Mouse (Mus musculus) midbrain, embryonic 10.5 days (tissue): ENCODE data around the gene Acss2. TPM values are rescaled to one million over a fixed set of nuclear protein-coding genes. Genes with fewer than 3 reads are reported as not detected.
"Not testable (repeated sequence)": the region's sequence is repeated elsewhere in the genome, so short reads cannot be mapped to it uniquely, and the experiment has no call there.

Experiments used
- DNase-seq: peaks from one replicate; pipeline ENCODE4 v3.0.0-alpha.2; 2017; ENCODE audit warnings: low spot score
- H3K27ac ChIP-seq: fragments of 300-500 bp; sonication (generic); replicated peaks from 2 replicates; pipeline ENCODE4 v1.5.1; 2016; ENCODE audit warnings: mild to moderate bottlenecking
- H3K27me3 ChIP-seq: fragments of 300-500 bp; sonication (generic); 2 replicates; pipeline ENCODE4 v1.6.1; 2016; ENCODE audit warnings: low read depth, mild to moderate bottlenecking; ENCODE audit not compliant: poor library complexity, severe bottlenecking
- H3K36me3 ChIP-seq: fragments of 300-500 bp; sonication (generic); 2 replicates; pipeline ENCODE4 v1.6.1; 2016; ENCODE audit warnings: mild to moderate bottlenecking, moderate library complexity
- H3K4me1 ChIP-seq: fragments of 300-500 bp; sonication (generic); 2 replicates; pipeline ENCODE4 v1.6.1; 2016
- H3K4me3 ChIP-seq: fragments of 300-500 bp; sonication (generic); 2 replicates; pipeline ENCODE4 v1.5.1; 2016; ENCODE audit warnings: mild to moderate bottlenecking, moderate library complexity
- H3K9me3 ChIP-seq: fragments of 300-500 bp; sonication (generic); replicated peaks from 2 replicates; pipeline ENCODE4 v1.6.1; 2016; ENCODE audit warnings: mild to moderate bottlenecking
- WGBS: fragments of 180-500 bp; shearing (Covaris S2); methylation state at CpG from one replicate; pipeline ENCODE4 v1.1.7; 2016; 5-methylcytosine and 5-hydroxymethylcytosine counted together
- polyA plus RNA-seq: library from polyadenylated mRNA; unstranded; fragments of >200 nt; fragmentation: Nextera tagmentation; extraction: Ambion mirVana; gene quantifications from 2 replicates; pipeline ENCODE4 v1.2.1, GENCODE M21; 2016

The Acss2 gene
- polyA plus RNA-seq, 1 experiment from 2014 or later: 15.9 TPM

DNA sequence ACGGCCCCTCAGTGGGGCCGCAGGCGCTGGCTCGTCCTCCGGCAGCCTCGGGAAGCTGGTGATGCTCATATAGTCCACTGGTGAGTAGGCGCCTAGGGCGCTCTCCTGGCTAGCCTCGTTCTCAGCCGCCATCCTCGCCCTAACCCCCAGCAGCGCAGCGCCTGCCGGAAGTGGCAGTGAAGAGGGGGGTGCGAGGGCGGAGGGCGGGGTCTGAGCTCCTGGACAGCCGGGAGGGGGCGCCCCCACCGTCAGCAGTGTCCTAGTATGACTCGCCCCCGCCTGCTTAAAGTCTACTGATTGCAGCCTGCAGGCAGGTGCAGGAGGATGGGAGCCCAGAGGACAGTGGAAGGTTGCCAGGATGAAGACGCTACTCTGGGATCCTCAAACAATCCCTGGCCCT, 3.1 kb upstream of the Acss2 start:
- Histone ChIP-seq H3K27ac (peak overlapping the region; percentile 79), H3K27me3 (peaks cover 34% of the 10 kb centered on the region), H3K4me3 (peak overlapping the region; percentile 64), H3K9me3 (no peaks in the 10 kb centered on the region), H3K4me1 (peaks cover 36% of the 10 kb centered on the region), H3K36me3 (no peaks in the 10 kb centered on the region)
- DNase-seq: peak; percentile 73
- 2% methylated on average over 23 of the region's 23 CpGs for WGBS

DNA sequence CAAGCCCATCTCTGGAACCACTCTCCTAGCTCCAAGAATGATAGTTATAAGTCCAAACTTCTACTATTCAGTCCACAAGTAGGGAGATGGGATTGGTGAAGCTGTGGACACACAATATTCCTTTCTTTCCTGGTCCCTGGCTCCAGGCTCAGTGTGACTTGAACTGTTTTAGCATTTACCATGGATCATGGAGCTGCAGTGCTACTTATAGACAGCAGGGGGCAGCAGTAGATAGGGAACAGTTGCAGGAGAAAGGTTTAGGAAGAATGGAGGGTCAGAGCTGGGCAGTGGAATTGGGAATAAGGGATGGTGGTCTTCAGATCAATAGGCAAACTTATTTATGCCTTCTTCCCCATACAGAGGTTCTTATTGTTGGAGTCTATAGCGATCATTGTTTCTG, 1.8 kb upstream of the Acss2 start:
- H3K9me3 ChIP-seq: no peaks in the 10 kb centered on the region
- H3K27ac ChIP-seq: no peak overlapping the region
- peaks cover 36% of the 10 kb centered on the region for H3K4me1 ChIP-seq
- no peak overlapping the region for H3K4me3 ChIP-seq
- peak; percentile 73 for DNase-seq
- H3K36me3 ChIP-seq: no peaks in the 10 kb centered on the region
- H3K27me3 ChIP-seq: peaks cover 34% of the 10 kb centered on the region
- WGBS: 3% methylated on average over 1 of the region's 1 CpGs

DNA sequence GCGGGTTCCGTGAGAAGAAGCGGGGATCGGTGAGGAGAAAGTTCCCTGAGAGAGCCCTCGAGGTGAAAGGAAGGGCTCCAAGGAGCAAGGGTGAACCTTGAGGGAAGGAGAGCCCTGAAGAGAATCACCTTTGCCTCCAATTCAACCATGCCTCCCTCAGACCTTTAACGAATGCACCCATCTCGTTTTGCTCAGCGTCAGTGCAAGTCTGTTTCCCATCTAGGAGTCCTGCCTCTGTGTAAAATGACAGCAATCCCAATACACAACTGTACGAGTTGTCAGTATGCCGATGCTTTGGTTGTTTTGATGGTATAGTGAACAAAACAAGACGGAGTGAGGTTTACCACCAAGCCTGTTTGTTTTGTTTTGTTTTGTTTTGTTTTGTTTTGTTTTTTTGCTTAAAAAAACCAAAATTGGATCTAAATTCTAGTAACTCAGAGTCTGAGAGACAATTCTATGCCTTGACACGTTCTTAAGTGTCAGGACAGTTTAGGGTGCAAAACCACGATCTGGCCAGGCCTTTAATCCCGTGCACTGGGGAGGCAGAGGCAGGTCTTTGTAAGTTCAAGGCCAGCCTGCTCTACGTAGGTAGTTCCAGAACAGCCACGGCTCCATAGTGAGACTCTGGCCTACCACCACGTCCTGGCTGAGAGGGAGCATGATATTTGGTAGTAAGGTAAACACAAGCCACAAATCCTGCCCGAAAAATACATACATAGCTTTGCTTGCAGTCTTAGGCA, 953 bp downstream of the Acss2 start:
- H3K36me3 ChIP-seq: no peaks in the 10 kb centered on the region
- 27% methylated on average over 18 of the region's 18 CpGs for WGBS
- H3K27me3 ChIP-seq: peaks cover 29% of the 10 kb centered on the region
- no peaks in the 10 kb centered on the region for H3K9me3 ChIP-seq
- H3K4me3 ChIP-seq: peak overlapping the region; percentile 81
- H3K27ac ChIP-seq: peak overlapping the region; percentile 87
- H3K4me1 ChIP-seq: peaks cover 29% of the 10 kb centered on the region
- no peak for DNase-seq

DNA sequence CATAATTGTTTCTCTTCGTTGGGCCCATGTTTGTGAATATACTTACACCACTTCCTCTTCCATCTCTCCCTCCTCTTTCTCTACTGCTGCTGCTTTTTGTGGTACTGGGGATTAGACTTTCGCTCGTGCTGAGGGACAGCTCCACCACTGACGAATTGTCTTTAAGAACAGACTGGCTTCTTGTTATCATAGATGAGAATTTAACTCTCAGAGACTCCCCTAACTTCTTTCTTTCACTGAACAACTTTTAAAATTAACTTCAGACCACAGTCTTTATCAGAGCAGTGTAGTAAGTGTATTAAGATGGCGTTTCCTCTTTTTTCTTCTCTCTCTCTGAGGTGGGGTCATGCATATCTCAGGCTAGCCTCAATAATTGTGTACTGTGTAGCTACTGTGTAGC, 6.0 kb downstream of the Acss2 start:
- Histone ChIP-seq H3K4me1 (peaks cover 4% of the 10 kb centered on the region), H3K36me3 (no peaks in the 10 kb centered on the region), H3K27ac (no peak overlapping the region), H3K9me3 (no peaks in the 10 kb centered on the region), H3K4me3 (no peak overlapping the region), H3K27me3 (no peaks in the 10 kb centered on the region)
- 59% methylated on average over 5 of the region's 5 CpGs for WGBS
- no peak for DNase-seq

DNA sequence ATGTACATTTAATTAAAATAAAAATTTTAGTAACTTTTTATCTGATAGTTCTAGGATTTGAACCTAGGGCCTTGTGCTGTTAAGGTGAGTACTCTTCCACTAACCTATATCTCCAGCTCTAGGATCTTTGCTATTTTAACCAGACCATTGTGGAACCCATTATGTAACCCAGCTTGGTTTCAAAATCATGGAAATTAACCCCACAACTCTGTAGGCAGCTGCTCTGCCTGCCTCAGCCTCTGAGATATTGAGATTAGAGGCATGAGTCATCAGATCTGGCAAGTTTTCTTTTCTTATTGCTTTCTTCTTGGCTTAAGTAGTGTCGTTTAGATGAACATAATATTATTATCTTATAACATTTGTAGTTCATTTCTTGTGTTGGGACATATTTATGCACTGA, 6.6 kb downstream of the Acss2 start:
- Histone ChIP-seq H3K36me3 (no peaks in the 10 kb centered on the region), H3K4me1 (no peaks in the 10 kb centered on the region), H3K27me3 (no peaks in the 10 kb centered on the region), H3K9me3 (no peaks in the 10 kb centered on the region), H3K27ac (no peak overlapping the region), H3K4me3 (no peak overlapping the region)
- WGBS: 73% methylated on average over 1 of the region's 1 CpGs
- DNase-seq: no peak

DNA sequence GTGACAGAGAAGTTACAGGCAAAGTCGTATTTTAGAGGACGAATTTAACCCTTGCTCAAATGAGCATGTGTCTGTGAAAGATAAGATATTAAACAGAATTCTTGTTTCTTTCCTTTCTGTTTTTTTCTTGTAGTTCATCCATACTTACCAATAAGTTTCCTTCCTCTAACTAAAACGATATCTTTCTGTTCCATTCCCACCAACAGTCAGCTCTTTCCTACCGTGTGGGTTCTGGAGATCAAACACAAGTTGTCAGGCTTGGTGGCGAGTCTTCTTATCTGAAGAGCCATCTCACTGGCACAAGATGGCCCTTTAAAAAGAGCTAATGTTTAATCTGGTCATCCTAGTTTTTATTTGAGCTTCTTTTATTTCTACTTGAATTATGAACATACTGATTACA, 9.6 kb downstream of the Acss2 start:
- H3K4me3 ChIP-seq: no peak overlapping the region
- H3K36me3 ChIP-seq: no peaks in the 10 kb centered on the region
- no peaks in the 10 kb centered on the region for H3K27me3 ChIP-seq
- H3K4me1 ChIP-seq: no peaks in the 10 kb centered on the region
- DNase-seq: no peak
- WGBS: 81% methylated on average over 5 of the region's 5 CpGs
- no peak overlapping the region for H3K27ac ChIP-seq
- H3K9me3 ChIP-seq: no peaks in the 10 kb centered on the region

DNA sequence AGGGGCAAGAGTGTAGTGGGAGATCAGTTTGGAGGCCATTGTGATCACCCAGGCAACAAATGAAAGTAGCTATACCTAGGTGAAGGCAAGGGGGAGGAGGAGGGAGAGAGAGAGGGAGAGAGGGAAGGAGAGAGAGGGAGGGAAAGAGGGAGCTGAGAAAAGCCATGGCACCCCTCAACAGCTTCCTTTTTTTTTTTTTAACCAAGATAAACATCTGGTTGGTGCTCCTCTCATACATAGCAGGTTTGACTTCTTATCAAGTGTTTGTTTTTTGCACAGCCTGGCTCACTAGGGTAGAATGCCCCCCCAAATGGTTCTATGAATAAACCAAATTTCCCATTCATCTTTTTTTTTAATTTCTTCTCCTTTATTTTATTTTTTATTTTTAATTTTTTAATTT, 18.5 kb downstream of the Acss2 start:
- Histone ChIP-seq H3K4me1 (no peaks in the 10 kb centered on the region), H3K27me3 (no peaks in the 10 kb centered on the region), H3K27ac (no peak overlapping the region), H3K36me3 (no peaks in the 10 kb centered on the region), H3K9me3 (no peaks in the 10 kb centered on the region), H3K4me3 (no peak overlapping the region)
- no peak for DNase-seq

DNA sequence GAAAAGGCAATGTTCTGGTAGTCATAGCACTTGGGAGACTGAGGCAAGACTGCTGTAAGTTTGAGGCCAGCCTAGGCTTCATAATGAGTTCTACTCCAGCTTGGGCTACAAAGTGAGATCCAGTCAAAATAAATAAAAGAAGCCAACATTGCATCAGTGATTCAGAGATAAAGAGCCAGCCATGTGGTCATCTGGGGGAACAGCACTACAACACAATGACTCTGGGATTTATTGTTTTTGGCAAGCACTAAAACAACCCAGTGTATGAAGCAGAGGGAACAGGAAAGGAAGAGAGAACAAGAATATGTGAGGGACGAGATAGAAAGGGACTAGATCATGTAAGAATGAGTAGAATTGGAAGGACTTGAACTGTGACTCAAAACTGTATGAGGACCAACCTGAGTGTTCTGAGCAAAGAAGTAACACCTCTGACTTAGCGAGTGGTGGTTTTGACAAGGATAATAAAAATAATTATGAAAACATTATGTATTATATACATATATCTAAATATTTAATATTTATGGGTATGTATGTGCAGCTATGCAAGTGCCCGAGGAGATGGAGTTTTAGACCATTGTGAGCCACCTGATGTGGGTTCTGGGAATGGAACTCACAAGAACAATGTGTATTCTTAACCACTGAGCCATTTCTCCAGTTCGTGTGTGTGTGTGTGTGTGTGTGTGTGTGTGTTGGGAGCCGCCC, 20.2 kb downstream of the Acss2 start:
- Histone ChIP-seq H3K27me3 (no peaks in the 10 kb centered on the region), H3K4me3 (no peak overlapping the region), H3K4me1 (no peaks in the 10 kb centered on the region), H3K9me3 (no peaks in the 10 kb centered on the region), H3K36me3 (no peaks in the 10 kb centered on the region), H3K27ac (no peak overlapping the region)
- WGBS: 87% methylated on average over 5 of the region's 5 CpGs
- DNase-seq: no peak

DNA sequence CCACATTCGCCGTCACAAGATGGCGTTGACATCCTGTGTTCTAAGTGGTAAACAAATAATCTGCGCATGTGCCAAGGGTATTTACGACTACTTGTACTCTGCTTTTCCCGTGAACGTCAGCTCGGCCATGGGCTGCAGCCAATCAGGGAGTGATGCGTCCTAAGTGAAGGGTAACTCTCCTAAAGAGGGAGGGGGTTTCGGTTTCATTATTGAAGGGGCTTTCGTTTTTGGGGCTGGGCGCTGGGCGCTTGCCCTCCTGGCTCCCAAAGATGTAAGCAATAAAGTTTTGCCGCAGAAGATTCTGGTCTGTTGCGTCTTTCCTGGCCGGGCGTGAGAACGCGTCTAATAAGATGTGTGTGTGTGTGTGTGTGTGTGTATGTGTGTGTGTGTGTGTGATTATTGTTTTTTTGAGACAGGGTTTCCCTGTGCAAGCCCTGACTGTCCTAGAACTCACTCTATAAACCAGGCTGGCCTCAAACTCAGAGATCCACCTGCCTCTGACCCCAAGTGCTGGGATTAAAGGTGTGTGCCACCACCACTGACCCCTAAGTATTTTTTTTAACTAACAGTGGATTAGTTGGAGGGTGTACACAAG, 20.8 kb downstream of the Acss2 start:
- not testable (repeated sequence) for H3K4me3 ChIP-seq, DNase-seq, H3K9me3 ChIP-seq, H3K4me1 ChIP-seq, H3K27ac ChIP-seq, H3K27me3 ChIP-seq, H3K36me3 ChIP-seq
- 81% methylated on average over 19 of the region's 19 CpGs for WGBS

DNA sequence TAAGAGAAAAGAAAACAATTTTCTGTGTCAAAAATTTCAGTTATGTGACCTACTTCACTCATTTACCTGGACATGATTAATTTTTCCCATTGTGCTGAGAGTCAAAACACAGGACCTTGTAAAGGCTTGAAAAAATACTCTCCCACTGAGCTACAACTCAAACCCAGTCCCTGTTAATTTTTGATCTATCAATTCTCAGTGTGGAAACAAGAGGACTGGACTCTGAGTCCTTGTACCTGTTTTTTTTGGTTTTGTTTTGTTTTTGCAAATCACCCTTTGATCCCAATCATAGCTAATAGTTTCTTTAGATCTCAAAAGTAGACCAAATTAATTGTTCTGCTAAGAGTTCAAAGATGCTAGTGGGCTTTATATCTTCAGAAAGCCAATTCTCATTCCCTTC, 21.9 kb downstream of the Acss2 start:
- H3K27me3 ChIP-seq: no peaks in the 10 kb centered on the region
- H3K4me1 ChIP-seq: no peaks in the 10 kb centered on the region
- no peak overlapping the region for H3K27ac ChIP-seq
- H3K9me3 ChIP-seq: no peaks in the 10 kb centered on the region
- H3K4me3 ChIP-seq: no peak overlapping the region
- H3K36me3 ChIP-seq: no peaks in the 10 kb centered on the region
- no peak for DNase-seq

DNA sequence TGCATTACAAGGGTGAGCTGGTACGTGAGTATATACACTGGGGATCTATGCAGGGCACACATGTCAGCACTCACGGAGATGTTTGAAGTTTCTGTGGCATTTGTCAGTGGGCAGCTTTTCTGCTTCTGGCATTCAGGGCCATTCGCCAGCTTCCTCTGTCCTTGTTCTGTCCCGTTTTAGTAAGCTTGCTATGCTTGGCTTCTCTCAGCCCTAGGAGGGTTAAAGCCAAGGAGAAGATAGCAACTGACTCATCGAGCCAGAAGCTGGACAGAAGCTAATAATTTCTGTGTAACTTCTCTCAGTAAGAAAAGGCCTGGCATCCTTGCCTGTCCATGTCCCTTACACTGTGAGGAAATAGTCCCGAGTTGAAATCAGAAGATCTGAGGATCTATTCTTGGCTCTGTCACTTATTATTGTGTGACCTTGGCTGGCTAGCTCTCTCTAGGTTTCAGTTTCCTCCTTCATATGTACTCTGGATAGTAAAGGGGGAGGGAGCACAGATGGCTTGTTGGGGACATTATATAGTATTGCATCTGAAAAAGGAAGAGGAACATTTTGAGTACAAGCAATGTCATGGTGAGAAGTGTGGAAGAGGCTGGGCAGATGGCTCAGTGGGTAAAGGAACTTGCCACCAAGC, 23.2 kb downstream of the Acss2 start:
- Histone ChIP-seq H3K27ac (no peak overlapping the region), H3K36me3 (no peaks in the 10 kb centered on the region), H3K4me1 (no peaks in the 10 kb centered on the region), H3K27me3 (no peaks in the 10 kb centered on the region), H3K9me3 (no peaks in the 10 kb centered on the region), H3K4me3 (no peak overlapping the region)
- DNase-seq: no peak
- 80% methylated on average over 6 of the region's 6 CpGs for WGBS

DNA sequence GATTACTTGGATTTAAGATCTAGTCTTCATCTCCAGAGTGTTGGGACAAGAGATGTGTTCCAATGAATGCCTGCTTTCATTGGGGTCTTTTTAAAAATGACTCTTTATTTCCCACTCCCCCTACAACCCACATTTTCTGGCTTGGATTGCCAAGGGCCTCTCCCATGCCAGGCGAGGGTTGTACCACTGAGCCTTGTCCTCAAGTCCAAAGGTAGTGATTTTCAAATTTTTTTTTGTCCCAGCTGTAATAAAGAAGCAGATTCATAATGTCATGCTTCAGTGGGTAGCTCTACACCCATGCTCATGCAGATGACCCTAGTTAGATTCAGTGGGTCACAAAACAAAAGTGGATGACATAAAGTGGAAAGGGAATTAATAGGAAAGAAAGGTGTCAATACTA, 29.2 kb downstream of the Acss2 start:
- Histone ChIP-seq H3K36me3 (no peaks in the 10 kb centered on the region), H3K4me1 (no peaks in the 10 kb centered on the region), H3K27ac (no peak overlapping the region), H3K27me3 (no peaks in the 10 kb centered on the region), H3K9me3 (no peaks in the 10 kb centered on the region), H3K4me3 (no peak overlapping the region)
- DNase-seq: no peak
- WGBS: 71% methylated on average over 1 of the region's 1 CpGs

DNA sequence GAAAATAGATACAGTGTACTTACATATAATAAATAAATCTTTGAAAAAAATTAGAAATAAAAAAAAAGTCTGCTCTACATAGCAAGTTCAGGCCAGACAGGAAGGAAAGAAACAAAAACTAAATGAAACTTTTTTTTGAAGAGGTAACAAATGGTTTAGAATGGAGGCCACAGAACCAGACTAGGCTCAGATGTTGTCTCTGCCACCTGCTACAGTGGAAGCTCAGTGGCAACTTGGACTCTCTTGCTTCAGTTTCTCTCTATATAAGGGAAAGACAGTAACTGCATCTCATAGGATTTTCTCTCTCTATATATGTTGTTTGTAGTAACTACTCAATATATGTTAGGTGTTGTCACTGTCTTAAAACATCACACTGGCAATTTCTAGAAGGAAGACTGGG, 34.6 kb downstream of the Acss2 start:
- no peaks in the 10 kb centered on the region for H3K36me3 ChIP-seq
- no peak overlapping the region for H3K27ac ChIP-seq
- H3K27me3 ChIP-seq: no peaks in the 10 kb centered on the region
- no peaks in the 10 kb centered on the region for H3K9me3 ChIP-seq
- H3K4me1 ChIP-seq: 0 out of 2 replicates have a peak, but pooled peaks cover 3% of the 10 kb centered on the region
- no peak for DNase-seq
- H3K4me3 ChIP-seq: no peak overlapping the region
